Mouse (Mus musculus) NIH3T3 (cell line): ENCODE data around the gene Shld1.
A peak's percentile ranks its signal among the peaks of the same experiment; 100 is the strongest.

Source experiments
- DNase-seq: peaks from one replicate; pipeline ENCODE4 v3.0.0-alpha.2; 2012; ENCODE audit warnings: low read depth

Shld1 gene

DNA sequence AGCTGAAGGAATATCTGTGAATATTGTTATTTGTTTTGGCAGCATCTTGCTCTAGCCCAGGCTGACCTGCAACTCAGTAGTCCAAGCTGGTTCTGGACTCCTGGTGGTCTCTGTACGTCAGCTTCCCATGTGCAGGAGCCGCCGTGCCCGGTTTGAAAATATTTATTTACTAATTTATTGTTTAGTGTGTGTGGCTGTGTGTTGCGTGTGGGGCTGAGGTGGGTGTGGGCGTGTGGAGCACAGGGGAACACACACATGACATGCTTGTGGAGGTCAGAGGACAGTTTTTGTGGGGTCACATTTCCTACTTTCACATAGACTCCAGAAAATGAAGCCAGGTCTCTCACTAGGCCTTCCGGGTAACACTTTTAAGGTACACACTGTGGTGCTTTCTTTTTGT lies 37.8 kb downstream of the Shld1 start:
- no peak for DNase-seq

DNA sequence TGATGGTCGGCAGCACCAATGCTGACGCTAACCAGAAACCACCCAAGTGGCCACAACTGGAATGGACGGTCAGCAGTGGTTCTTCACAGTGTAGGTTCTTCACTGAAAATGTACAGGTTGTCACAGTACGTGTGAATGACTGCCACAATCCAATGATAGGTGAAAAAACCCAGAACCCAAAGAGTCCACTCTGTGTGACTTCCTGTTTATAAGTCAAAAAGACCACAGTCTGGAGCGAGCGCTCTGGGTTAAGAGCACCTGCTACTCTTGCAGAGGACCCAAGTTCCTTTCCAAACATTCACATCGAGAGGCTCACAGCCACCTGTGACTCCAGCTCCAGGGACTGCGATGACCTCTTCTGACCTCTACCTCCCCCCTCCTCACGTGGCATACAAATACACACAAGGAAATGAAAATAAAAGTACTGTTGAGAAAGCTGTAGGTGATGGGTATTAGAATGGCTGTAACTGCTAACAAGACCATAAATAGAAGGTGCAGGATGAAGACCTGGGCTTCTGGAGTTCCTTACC lies 38.7 kb downstream of the Shld1 start:
- no peak for DNase-seq

DNA sequence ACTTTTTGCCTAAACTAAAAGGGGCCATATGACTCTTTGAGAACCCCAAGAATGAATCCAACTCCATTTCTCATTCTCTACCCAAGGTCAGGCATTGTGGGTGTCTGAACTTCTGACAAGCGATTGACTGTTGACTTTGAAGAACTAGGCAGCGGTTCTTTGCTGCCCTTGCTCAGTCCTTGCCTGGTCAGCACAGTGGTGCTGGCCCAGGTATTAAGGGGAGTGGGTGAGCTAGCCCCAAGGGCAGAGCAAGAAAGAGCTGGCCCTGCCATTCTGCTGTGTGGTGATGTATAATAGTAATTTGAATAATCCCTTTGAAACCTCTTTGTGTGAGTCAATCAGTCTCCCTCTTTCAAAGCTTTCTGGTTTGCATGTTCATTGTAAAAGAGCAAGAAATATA lies 39.4 kb downstream of the Shld1 start:
- DNase-seq = no peak

DNA sequence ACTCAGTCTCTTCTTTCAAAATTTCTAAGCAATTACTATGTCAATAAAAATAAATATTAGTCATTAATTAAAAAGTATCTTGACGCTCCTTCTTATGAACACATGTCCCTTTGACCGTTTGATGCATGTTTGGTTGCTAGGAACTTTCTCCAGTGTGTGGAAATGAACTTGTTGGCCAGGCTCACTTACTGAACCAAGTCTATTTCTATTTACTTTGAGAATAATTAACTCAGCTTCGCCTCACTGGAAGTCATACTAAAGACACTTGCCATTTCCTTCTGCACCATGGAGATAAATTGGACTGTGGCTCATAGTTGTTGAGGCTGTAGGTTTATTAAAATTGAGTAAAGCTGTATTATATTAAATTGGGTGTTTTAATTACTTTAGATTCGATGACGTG lies 46.2 kb downstream of the Shld1 start:
- DNase-seq = no peak

DNA sequence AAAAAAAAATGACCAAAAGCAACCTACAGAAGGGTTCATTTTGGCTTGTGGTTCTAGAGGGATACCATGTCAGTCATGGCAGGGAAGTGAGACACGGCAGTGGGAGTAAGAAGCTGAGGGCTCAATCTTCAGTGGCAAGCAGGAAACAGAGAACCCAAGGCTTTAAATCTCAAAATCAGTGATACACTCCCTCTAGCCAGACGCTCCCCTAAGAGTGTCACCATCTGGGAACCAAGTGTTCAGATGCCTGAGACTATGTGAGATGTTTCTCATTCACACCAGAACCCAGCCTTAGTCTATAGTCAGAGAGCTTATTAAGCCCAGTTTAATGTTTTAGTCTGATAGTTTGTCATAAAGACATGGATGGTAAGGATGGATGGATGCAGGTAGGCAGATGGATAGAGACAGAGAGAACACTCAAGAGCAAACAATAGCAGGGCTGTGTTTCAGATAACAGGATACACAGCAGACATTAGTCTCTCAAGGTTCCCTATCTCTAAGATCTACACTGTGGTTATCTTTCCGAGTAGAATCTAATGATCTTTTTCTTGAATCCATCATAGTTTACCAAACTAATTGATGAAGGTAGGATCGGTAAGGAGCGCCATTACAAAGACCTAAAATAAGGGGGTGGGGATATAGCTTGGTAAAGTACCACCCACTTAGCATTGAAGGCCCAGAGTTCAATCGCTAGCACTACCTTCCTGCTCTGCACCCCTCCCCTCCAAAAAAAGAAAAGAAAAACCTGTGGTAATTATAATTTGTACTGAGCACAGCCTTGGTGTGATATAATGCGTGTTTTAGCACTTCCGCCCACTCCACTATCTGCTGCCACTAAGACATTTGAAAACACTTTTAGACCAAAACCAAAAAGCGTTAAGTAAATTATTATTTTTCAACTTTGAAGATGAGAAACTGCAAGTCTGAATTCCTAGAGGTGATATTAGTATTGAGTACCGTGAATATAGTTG lies 47.2 kb downstream of the Shld1 start:
- no peak for DNase-seq

DNA sequence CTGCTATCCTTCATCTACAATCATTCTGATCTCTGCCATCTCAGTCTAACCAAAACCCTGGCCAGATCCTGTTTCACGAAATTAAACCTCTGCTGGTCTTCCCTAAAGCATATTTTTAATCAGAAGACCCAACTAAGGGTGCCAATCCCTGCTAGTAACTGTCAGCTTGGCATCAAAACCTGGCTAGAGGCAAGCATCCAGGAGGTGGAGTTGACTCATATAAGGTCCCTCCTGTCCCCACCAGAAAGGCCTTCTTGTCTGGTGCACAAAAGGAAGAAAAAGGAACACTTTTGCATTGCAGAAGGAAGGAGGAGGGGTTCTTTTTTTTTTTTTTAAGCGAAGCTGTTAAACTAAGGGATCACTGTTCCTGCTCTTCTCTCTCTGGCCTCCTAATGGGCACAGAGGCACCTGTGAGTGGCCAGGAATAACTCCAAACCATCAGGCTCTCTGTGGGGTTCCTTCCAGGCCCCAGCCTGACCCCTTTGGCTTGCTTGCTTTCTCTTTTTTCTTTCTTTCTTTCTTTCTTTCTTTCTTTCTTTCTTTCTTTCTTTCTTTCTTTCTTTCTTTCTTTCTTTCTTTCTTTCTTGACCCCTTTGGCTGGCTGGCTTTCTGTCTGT lies 52.2 kb downstream of the Shld1 start:
- DNase-seq = no peak

DNA sequence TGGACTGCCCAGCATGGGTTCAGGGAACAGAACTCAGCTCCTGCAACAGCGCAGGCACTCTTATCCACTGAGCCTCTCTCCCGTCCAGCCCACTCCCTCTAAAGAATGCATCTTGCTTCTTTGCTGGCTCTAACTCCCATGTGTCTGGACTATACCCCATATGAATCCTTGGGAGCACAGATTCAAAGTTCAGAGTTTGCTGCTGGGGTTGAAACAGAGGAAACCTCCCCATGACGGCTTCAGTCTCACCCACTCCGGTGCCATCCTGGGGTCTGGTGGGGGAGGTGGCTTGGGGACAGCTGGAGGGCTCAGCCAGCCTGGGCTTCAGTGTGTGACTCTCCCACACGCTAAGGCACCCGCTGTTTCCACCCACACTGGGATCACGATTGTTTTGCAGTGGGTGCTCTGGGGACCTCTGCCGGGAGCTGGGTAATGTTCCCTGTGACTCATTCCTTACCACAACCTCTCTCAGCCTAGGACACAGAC lies 55.2 kb downstream of the Shld1 start:
- DNase-seq = peak; percentile 10

DNA sequence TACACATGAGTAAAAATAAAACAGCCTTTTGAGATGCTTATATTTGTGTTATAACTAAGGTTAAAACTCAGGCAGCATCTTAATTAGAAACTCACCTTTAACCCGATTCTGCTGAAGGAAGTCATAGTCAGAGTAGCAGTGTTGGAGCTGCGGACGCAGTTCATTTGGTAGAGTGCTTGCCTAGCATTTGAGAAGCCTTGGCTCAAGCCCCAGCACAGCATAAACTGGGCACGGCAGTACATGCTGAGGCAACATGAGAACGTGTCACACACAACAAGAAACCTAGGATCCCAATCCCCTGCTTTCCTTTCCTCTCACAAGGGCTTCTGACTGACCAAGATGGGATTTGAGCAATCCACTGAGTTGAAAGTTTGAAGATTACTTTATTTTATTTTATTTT lies 58.1 kb downstream of the Shld1 start:
- no peak for DNase-seq

DNA sequence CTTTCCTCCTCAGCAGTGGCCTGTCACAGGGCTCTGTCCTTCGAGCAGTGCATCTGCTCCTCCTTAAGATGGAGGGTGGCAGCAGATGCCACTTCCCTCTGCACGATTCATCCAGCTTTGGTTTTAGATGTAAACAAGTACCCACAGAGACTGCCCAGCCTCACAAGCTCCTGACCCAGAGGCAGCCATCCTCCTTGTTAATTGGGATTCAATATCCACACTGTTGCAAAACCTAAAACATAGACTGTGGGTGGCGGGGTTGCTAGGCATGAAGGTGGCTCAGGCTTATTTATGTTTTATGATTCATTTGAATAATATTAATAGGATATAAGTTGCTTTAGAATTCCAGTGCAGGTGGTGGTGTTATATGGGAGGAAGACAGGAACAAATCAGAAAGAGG lies 59.4 kb downstream of the Shld1 start:
- DNase-seq = no peak

DNA sequence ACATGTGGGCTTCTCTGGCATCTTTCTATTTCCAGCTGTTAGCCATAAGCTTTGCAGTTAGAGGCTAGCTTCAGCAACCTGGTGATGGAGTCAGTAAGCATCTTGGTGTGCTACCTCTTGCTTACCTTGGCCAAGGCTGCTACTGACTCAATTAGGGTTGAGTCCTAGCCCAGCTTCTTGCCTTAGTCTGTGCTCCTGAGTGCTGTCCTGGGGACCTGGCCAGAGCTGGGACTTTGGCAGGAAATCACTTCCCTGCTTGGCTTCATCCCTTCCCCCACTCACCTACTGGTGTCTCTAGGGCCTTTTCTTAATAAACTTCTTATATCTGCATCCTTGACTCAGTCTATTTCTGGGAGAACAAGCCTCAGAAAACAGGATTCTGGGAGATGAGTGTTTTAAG lies 64.0 kb downstream of the Shld1 start:
- no peak for DNase-seq

DNA sequence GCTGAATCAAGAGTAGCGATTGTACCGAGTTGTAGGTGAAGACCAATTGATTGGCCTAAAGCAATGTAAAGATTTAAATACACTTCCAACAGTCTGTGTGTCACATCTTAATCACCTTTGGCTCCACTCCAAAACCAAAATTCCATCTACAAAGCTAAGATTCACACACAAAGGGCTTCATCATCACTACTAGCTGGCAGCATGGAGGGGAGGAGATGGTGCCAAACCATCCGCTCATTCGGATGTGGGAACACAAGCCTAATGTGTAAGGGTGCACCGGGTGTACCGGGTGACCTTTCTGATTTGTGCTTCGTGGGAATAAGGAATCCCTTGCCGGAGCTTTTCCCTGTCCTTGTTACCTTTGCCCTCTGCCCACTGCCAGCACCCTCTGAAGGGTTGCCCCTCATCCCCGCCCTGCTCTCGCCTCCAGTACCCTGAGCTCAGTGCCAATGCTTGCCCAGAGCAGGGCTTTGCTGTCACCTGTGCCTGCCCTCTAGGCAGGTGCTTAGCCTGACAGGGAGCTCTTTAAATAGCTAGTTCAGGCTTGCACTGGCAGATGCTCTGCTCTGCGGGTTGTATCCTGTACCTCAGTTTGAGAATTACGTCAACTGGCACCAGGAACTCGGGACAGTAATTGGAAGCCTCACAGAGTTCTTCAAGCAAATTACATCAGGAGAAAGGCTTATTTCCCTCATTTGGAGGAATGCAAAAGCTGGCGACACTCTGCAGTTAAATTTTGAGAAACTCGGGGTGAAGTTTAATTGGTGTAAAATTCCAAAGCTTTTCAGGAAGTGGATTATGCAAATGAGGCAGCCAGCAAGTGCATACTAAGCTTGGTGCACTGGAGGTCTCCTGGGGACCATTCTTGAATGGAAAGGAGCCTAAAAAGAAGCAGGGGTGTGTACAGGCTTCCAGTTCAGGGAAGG lies 64.7 kb downstream of the Shld1 start:
- DNase-seq = peak; percentile 16

DNA sequence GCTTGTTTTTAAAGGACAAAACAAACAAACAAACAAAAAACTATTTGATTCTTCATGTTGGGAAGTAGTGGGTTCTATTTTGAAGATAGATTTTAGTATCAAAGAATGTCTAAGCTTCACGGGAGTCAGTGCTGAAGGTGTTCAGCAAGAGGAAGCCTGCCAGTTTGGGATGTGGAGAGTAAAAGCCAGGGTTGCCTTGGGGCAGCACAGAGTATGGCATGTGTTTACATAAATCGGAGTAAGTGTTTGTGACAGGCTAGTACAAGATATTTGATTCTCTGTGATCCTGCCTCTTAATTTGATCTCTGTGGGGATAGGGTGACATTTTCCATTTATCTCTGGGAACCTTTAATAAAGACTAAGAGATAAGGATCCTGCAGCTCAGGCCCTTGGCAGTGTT lies 65.7 kb downstream of the Shld1 start:
- no peak for DNase-seq

DNA sequence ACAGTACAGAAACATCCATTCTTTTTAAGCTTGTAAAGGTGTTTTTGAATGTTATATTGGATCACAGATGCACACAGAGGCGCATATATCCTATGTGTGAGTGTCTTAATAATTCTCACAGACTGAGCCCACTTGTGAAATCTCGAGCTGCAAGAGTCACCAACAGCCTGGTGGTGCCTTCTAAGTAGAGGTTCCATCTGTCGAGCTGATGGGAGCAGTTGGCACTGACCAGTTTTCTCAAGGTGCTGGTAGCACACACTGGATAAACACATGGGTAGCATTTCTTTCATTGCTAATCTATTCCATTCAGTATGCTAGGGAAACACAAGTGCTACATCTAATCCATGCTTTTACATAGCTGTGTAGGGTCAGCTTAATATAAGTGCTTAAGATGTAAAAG lies 66.4 kb downstream of the Shld1 start:
- DNase-seq = no peak

DNA sequence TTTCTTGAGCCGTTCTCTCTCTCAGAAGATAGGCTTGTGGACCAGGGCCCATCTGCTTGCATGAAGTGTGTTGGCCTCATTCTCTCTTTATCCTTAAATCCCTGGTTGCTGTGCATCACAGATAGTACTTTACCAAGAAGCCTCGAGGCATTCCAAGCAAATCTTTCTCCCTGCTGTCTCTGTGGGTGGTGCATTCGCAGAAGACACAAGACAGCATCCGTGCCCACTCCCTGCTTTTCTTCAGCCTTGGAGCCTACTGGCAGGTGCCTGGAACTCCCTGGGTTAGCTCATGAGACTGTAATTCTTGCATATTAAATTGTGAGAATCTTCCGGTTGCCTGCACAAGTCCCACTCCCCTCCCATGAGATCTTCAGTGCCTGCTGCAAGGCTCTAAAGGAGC lies 71.2 kb downstream of the Shld1 start:
- no peak for DNase-seq

DNA sequence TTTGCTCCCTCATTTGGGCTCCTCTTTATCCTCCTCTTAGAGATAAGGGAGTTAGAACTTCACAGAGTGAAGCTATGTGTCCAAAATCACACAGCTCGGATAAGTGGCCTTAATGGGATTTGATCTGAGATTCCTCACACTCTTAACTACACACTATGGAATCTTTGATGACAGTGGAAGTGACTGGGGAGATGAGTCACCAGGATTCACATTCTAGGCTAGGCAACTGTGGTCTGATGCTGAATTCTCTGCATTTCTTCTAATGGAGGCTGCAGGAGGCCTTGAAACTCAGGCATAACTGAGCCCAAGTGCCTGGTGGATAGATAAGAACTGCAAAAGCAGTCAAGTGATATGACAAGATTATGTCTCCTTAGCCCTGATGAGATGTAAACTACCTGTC lies 84.1 kb downstream of the Shld1 start:
- DNase-seq = peak; percentile 33

DNA sequence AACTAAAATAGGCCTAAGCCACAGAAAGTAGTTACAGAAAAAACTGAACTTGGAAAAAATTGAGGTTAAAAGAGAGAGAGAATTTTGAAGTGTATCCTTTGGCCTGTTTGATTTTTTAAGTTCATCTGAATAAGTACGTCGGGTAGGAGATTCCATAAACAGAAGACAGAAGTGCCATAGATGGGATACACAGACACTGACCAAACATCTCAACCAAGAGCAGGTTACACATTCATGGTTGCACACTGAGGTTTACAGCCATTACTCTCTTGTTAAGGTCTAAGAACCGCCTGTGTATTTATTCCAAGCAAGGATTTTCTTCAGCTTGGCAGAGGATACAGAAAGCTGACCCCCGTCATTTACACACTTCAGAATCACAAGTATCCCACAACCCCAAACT lies 94.2 kb downstream of the Shld1 start, which contains the start of gene Chgb:
Gene Chgb (plus strand): TSS at position 301 of the 400 bp plus-strand sequence.
- no peak for DNase-seq

DNA sequence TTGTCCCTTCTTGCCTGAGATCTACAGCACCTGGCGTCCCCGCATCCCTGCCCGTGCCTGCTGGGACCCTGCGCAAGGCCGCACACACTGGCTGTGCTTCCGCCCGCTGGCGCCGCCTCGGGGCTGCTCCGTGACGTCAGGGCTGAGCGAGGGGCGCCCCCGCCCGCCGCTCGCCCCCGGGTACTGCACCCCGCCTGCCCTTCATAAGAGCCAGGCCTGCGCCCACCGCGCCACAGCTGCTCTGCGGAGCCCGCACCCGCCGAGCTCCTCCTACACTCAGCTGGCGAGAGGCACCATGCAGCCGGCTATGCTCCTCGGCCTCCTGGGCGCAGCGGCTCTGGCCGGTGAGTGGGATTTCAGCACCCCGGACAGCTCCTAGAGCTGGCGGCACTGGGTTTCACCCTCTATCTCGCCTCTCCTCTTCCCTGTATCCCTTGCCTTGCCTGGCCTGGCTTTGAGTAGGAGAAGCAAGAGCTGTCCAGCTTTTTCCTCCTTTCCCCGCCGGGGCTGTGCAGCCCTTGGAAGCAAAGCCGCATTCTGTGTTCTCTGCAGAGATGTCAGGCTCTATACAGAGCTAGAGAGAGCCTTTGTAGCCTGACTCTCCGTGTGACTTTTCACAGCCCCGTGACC lies 94.8 kb downstream of the Shld1 start:
- peak; percentile 95 for DNase-seq

DNA sequence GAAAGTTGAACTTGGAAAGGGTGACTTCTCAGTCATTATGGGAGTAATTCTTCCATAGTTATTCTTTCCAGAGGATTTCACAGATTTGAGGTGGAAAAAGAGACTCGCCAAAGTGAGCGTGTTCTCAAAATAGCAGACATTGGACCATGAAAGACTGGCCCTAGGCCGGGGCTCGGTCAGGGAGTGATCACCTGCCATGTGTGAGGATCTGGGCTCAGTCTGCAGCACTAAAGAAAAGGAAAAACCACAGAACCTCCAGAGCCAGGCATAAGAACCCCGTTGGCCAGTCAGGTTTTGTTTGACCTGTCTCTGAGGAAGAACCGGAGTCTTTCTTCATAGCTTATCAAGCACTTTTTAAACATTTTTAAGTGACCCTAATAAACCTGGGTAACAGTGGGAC lies 97.3 kb downstream of the Shld1 start:
- DNase-seq = no peak

DNA sequence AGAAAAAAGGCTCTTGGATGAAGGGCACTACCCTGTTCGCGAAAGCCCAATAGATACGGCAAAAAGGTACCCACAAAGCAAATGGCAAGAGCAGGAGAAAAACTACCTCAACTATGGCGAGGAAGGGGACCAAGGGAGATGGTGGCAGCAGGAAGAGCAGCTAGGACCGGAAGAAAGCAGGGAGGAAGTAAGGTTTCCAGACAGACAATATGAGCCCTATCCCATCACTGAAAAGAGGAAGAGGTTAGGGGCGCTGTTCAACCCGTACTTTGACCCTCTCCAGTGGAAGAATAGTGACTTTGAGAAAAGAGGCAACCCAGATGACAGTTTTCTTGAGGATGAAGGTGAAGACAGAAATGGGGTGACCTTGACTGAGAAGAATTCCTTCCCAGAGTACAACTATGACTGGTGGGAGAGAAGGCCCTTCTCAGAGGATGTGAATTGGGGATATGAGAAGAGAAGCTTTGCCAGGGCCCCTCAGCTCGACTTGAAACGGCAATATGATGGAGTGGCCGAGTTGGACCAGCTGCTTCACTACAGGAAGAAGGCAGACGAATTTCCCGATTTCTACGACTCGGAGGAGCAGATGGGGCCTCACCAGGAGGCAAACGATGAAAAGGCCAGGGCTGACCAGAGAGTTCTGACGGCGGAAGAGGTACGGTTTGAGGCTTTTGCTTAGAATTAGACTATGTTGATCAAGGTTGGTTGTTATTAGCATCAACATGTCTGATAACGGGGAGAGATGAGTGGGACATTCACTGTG lies 106.9 kb downstream of the Shld1 start:
- no peak for DNase-seq

DNA sequence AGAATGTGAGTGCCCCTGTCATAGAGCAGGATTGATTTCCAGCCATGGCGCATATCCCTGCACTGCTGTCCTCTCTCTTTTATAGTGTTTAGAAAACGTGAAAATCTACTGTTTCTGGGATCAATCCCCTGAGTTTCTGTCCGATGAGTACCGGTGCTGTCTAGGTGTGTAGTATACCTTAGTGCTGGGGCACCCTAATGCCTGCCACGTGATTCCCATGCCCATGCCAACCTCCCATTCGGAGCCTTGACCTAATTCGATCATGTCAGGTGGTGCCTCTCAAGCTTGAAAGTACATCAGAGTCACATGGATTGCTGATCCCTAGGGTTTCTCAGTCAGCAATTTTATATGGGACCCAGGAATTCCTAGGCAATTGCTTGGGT lies 107.5 kb downstream of the Shld1 start:
- DNase-seq = no peak
